Mouse (Mus musculus) MEL (cell line): Measurements from ENCODE around the gene Znfx1. TPM values are rescaled to one million over a fixed set of nuclear protein-coding genes. Genes with fewer than 3 reads are reported as not detected.

Experiments
- DNase-seq: peaks from one replicate; pipeline ENCODE4 v3.0.0; 2011; ENCODE audit warnings: low read depth, low spot score
- H3K27ac ChIP-seq: 2 replicates; pipeline ENCODE4 v1.5.1; 2012; ENCODE audit warnings: low read depth, mild to moderate bottlenecking, control low read depth, low read length, moderate library complexity; ENCODE audit not compliant: control insufficient read depth
- H3K27me3 ChIP-seq, 2 experiments: fragments of 150-350 bp in 1 of 2; sonication (generic) in 1 of 2; 2 replicates each; pipeline ENCODE4 v1.6.1; 2012; ENCODE audit warnings: low read length in 2 of 2, mild to moderate bottlenecking in 2 of 2, improper control_type of control experiment in 1 of 2, moderate library complexity in 1 of 2; ENCODE audit not compliant: insufficient read depth in 2 of 2, control insufficient read depth in 1 of 2
- H3K36me3 ChIP-seq, 2 experiments: 2 replicates each; pipeline ENCODE4 v1.6.1; 2012 to 2014; ENCODE audit warnings: low read length in 2 of 2, improper control_type of control experiment in 1 of 2, inconsistent platforms in 1 of 2, mild to moderate bottlenecking in 1 of 2; ENCODE audit not compliant: insufficient read depth in 2 of 2, control insufficient read depth in 1 of 2
- H3K4me1 ChIP-seq, 2 experiments: fragments of 150-350 bp in 1 of 2; sonication (generic) in 1 of 2; 2 replicates each; pipeline ENCODE4 v1.6.1; 2012; ENCODE audit warnings: low read length in 2 of 2, improper control_type of control experiment in 1 of 2, mild to moderate bottlenecking in 1 of 2; ENCODE audit not compliant: insufficient read depth in 2 of 2, control insufficient read depth in 1 of 2
- H3K4me3 ChIP-seq, 2 experiments: fragments of 150-350 bp in 1 of 2; sonication (generic) in 1 of 2; 2 replicates each; pipeline ENCODE4 v1.5.1; 2012; ENCODE audit warnings: low read depth in 2 of 2, low read length in 2 of 2, mild to moderate bottlenecking in 2 of 2, moderate library complexity in 2 of 2, control low read depth in 1 of 2, improper control_type of control experiment in 1 of 2; ENCODE audit not compliant: control insufficient read depth in 1 of 2, insufficient read depth in 1 of 2
- H3K79me2 ChIP-seq: 2 replicates; pipeline ENCODE4 v1.6.1; 2012; ENCODE audit warnings: mild to moderate bottlenecking, low read length, moderate library complexity; ENCODE audit not compliant: control insufficient read depth, poor library complexity, insufficient read depth
- H3K9ac ChIP-seq: 2 replicates; pipeline ENCODE4 v1.6.1; 2012; ENCODE audit warnings: low read depth, mild to moderate bottlenecking, control low read depth, low read length, moderate library complexity; ENCODE audit not compliant: control insufficient read depth, poor library complexity, severe bottlenecking
- H3K9me3 ChIP-seq: fragments of 150-350 bp; sonication (generic); replicated peaks from 2 replicates; pipeline ENCODE4 v1.6.1; 2012; ENCODE audit warnings: mild to moderate bottlenecking, low read length, improper control_type of control experiment, moderate library complexity; ENCODE audit not compliant: insufficient read depth
- CHD1 ChIP-seq: IDR thresholded peaks from 2 replicates; pipeline ENCODE4 v1.6.1; 2012; ENCODE audit warnings: low read depth, mild to moderate bottlenecking, inconsistent platforms, low read length, improper control_type of control experiment
- CHD2 ChIP-seq: IDR thresholded peaks from 2 replicates; pipeline ENCODE4 v1.6.1; 2011; ENCODE audit warnings: low read length, improper control_type of control experiment
- E2F4 ChIP-seq: IDR thresholded peaks from 2 replicates; pipeline ENCODE4 v1.6.1; 2011; ENCODE audit warnings: low read depth, low read length, improper control_type of control experiment, borderline replicate concordance
- ELF1 ChIP-seq: IDR thresholded peaks from 2 replicates; pipeline ENCODE4 v1.6.1; 2014; ENCODE audit warnings: low read depth, mild to moderate bottlenecking, inconsistent platforms, low read length, improper control_type of control experiment, moderate library complexity
- EP300 ChIP-seq, 2 experiments: IDR thresholded peaks; 2 replicates each; pipeline ENCODE4 v1.6.1; 2011; ENCODE audit warnings: improper control_type of control experiment in 2 of 2, low read length in 2 of 2, low read depth in 1 of 2, mild to moderate bottlenecking in 1 of 2
- JUND ChIP-seq: IDR thresholded peaks from 2 replicates; pipeline ENCODE4 v1.6.1; 2011; ENCODE audit warnings: low read depth, mild to moderate bottlenecking, improper control_type of control experiment, low read length
- KAT2A ChIP-seq: conservative IDR thresholded peaks from 2 replicates; pipeline ENCODE4 v1.6.1; 2012; ENCODE audit warnings: low read depth, low read length, improper control_type of control experiment, inconsistent platforms
- MAX ChIP-seq: IDR thresholded peaks from 2 replicates; pipeline ENCODE4 v1.6.1; 2011; ENCODE audit warnings: low read length, improper control_type of control experiment
- MXI1 ChIP-seq: IDR thresholded peaks from 2 replicates; pipeline ENCODE4 v1.6.1; 2011; ENCODE audit warnings: mild to moderate bottlenecking, low read depth, low read length, improper control_type of control experiment
- MYB ChIP-seq: IDR thresholded peaks from 2 replicates; pipeline ENCODE4 v1.6.1; 2011; ENCODE audit warnings: mild to moderate bottlenecking, low read depth, low read length, improper control_type of control experiment
- MYC ChIP-seq: IDR thresholded peaks from 2 replicates; pipeline ENCODE4 v1.6.1; 2011; ENCODE audit warnings: low read depth, mild to moderate bottlenecking, low read length, improper control_type of control experiment, moderate library complexity
- NELFE ChIP-seq: IDR thresholded peaks from 2 replicates; pipeline ENCODE4 v1.6.1; 2011; ENCODE audit warnings: low read depth, low read length, improper control_type of control experiment
- NRF1 ChIP-seq: IDR thresholded peaks from 2 replicates; pipeline ENCODE4 v1.6.1; 2014; ENCODE audit warnings: low read depth, mild to moderate bottlenecking, inconsistent platforms, low read length, improper control_type of control experiment, moderate library complexity; ENCODE audit not compliant: poor library complexity, insufficient read depth, severe bottlenecking
- POLR2A ChIP-seq, 2 experiments: IDR thresholded peaks; 2 replicates each; pipeline ENCODE4 v1.6.1; 2011 to 2012; ENCODE audit warnings: low read length in 2 of 2, mild to moderate bottlenecking in 2 of 2, control low read depth in 1 of 2, improper control_type of control experiment in 1 of 2, low read depth in 1 of 2, moderate library complexity in 1 of 2; ENCODE audit not compliant: control insufficient read depth in 1 of 2, insufficient read depth in 1 of 2, poor library complexity in 1 of 2
- POLR2AphosphoS2 ChIP-seq: IDR thresholded peaks from 2 replicates; pipeline ENCODE4 v1.6.1; 2011; ENCODE audit warnings: low read length, improper control_type of control experiment
- POLR2AphosphoS5 ChIP-seq: IDR thresholded peaks from 2 replicates; pipeline ENCODE4 v1.6.1; 2012; ENCODE audit warnings: low read depth, borderline replicate concordance, mild to moderate bottlenecking, inconsistent platforms, low read length, moderate library complexity, mixed read lengths
- SMC3 ChIP-seq: IDR thresholded peaks from 2 replicates; pipeline ENCODE4 v1.6.1; 2011; ENCODE audit warnings: low read depth, low read length, improper control_type of control experiment
- USF1 ChIP-seq: IDR thresholded peaks from 2 replicates; pipeline ENCODE4 v1.6.1; 2014; ENCODE audit warnings: low read depth, mild to moderate bottlenecking, inconsistent platforms, low read length, improper control_type of control experiment, moderate library complexity
- ZKSCAN1 ChIP-seq: IDR thresholded peaks from 2 replicates; pipeline ENCODE4 v1.6.1; 2012; ENCODE audit warnings: low read depth, mild to moderate bottlenecking, inconsistent platforms, low read length, improper control_type of control experiment, moderate library complexity
- ZMIZ1 ChIP-seq: IDR thresholded peaks from 2 replicates; pipeline ENCODE4 v1.6.1; 2012; ENCODE audit warnings: low read depth, mild to moderate bottlenecking, inconsistent platforms, low read length, improper control_type of control experiment, moderate library complexity
- polyA plus RNA-seq, 2 experiments: library from polyadenylated mRNA; stranded (reverse) in 1 of 2; unstranded in 1 of 2; fragments of >175 nt in 1 of 2; fragments of >200 nt in 1 of 2; gene quantifications; 2 replicates each; pipeline versions ENCODE4 v1.2.1 to v1.2.4; 2012; ENCODE audit warnings: low replicate concordance in 2 of 2, low read depth in 1 of 2; ENCODE audit not compliant: insufficient read length in 2 of 2, insufficient read depth in 1 of 2, missing spikeins in 1 of 2
- total RNA-seq: library from RNA; depleted of rRNA; stranded (reverse); fragments of 300-350 nt; gene quantifications from 2 replicates; pipeline ENCODE4 v1.2.3, GENCODE M21; 2012

Znfx1 gene
- total and polyA plus RNA-seq, 3 experiments: 15.6 to 17.1 TPM; not detected in 1

DNA sequence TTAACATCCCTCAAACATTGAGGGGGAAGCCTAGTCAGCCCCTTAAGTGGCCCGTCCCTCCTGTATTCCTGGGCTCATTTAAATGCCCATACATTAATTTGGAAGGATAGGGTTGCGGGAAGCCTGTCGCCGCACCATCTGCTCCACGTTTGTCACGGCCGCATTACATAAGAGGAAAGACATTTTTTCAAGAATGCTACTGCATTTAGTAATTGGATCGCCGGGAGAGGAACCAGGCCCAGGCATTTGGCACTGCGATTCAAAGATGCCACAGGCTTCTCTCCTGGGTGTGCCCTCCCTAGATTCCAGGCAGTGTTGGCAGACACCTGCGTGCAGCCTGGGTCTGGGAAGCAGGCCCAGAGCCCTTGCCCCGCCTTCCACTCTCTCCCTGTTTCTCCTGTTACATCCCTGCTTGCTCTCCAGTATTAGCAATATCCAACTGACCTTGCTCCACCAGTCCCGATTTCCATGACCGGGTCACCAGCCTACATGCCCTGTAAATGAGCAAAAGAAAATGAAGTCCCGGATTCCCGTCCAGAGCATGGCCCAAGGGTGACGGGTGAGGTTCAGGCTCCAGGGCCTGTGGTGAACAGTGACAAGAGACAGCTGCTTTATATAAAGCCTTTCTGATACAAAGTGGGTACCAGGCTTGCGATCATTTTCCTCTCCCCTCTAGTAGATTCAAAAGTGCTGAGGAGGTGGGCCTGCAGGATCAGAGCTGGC, 16.9 kb upstream of the Znfx1 start:
- no peaks in the 10 kb centered on the region for H3K4me1 ChIP-seq
- no peak for DNase-seq
- peaks cover 0 to 2% of the 10 kb centered on the region in 2 experiments; a peak in 1 of 4 replicates for H3K27me3 ChIP-seq
- H3K27ac ChIP-seq: no peak overlapping the region
- no peak overlapping the region for H3K4me3 ChIP-seq
- H3K36me3 ChIP-seq: no peaks in the 10 kb centered on the region
- no peaks in the 10 kb centered on the region for H3K79me2 ChIP-seq
- H3K9ac ChIP-seq: no peak overlapping the region
- no peaks in the 10 kb centered on the region for H3K9me3 ChIP-seq
- TF ChIP-seq ELF1 (no peak), EP300 (IDR thresholded peaks at IDR 0.05; ENCODE audit: low read depth in 1 of 2, low read length in 2 of 2) (no peak), KAT2A (no peak), POLR2AphosphoS5 (no peak), MYC (no peak), USF1 (no peak), JUND (no peak), POLR2A (IDR thresholded peaks at IDR 0.05; ENCODE audit: control insufficient read depth in 1 of 2, insufficient read depth in 1 of 2, low read depth in 1 of 2, low read length in 2 of 2, poor library complexity in 1 of 2) (no peak), MYB (no peak), CHD2 (no peak), CHD1 (no peak), ZKSCAN1 (no peak), E2F4 (no peak), ZMIZ1 (no peak), MXI1 (no peak), NRF1 (no peak), POLR2AphosphoS2 (no peak), SMC3 (no peak)
- TF ChIP-seq, all 39 proteins: peak for 0

DNA sequence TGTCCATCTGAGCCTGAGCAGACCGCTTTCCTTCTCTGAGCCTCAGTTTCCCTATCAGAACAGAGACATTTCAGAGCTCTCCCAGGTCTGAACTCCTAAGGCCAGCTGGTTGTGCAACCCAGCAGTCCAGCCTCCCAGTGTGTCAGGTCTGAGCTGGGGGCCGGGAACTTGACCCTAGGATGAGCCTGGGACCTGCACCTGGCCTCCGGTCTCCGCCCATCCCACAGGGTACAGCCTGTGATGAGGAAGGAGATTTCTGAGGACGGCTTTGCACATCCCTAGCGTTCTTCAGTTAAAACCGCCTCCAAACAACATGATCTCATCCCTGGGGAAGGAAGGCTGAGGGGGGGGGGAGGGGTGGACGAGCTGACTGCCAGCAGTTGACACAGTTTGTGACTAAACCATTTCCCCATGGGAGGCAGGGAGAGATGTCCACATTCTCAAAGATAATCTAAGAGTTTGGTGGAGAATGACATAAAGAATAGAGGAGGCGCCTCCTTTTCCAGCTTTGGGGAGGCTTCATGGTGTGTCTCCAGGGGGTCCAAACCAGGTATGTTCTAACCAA, 16.2 kb upstream of the Znfx1 start:
- Histone ChIP-seq H3K27me3 (peaks cover 0 to 2% of the 10 kb centered on the region in 2 experiments; a peak in 1 of 4 replicates), H3K27ac (no peak overlapping the region), H3K36me3 (no peaks in the 10 kb centered on the region), H3K4me3 (no peak overlapping the region), H3K9me3 (no peaks in the 10 kb centered on the region), H3K9ac (no peak overlapping the region), H3K79me2 (no peaks in the 10 kb centered on the region), H3K4me1 (no peaks in the 10 kb centered on the region)
- no peak for DNase-seq
- no peak for TF ChIP-seq NELFE
- no peak for TF ChIP-seq JUND
- TF ChIP-seq MAX: no peak
